In the genomic region with DNA sequence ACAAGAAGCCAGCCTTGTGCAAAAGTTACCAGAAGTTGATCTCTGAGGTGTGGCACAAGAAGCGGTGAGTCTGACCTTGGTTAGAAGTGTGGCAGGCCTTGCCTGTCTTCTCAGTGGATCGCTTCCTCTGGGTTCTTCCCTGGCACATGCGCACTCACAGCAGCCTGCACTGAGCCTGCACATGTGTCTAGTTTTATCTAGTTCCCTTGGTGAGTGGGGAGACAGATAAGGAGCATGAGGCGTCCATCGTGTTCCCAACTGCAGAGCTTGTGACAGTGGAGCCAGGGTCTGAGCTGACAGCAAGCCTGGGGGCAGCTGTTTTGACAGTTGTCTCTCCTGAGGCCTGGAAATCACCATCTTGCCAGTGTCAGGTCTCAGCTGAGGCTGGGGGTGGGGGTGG, we compare ENCODE assay signal across 11 mouse cellular contexts. TPM values are rescaled to one million over a fixed set of nuclear protein-coding genes. Genes with fewer than 3 reads are reported as not detected.
DNase-seq lines count a peak whose midpoint lies in the region; ATAC-seq and TF ChIP-seq lines count a peak whose summit lies in the region.
"Had no signal": no experiment of that assay in that cellular context is flagged by ENCODE, and none has a peak within 500 bp of the region (broad histone marks: within the 10 kb centered on the region; RNA-seq: fewer than 3 reads in every experiment).

No protein-coding gene starts in this region.

- TF ChIP-seq CTCF in intestine, postnatal 0 days (IDR thresholded peaks at IDR 0.05; ENCODE audit: low read depth), result no peak
- TF ChIP-seq CTCF in midbrain, postnatal 0 days (IDR thresholded peaks at IDR 0.05), result no peak

- no peaks in the 10 kb centered on the region for H3K9me3 ChIP-seq in intestine, embryonic 16.5 days (ENCODE audit: control insufficient read depth, low read length)
- H3K9me3 ChIP-seq in intestine, postnatal 0 days (ENCODE audit: control insufficient read depth), result no peaks in the 10 kb centered on the region
- no peaks in the 10 kb centered on the region for H3K9me3 ChIP-seq in heart, embryonic 15.5 days (replicated peaks)
- no peaks in the 10 kb centered on the region for H3K9me3 ChIP-seq in midbrain, postnatal 0 days (ENCODE audit: low read length)
- no peaks in the 10 kb centered on the region for H3K9me3 ChIP-seq in forebrain, embryonic 14.5 days (replicated peaks; ENCODE audit: control insufficient read depth, low read length)
- H3K9me3 ChIP-seq: embryonic facial prominence, embryonic 12.5 days; hindbrain, embryonic 15.5 days had no signal

- DNase-seq in c-Kit-negative CD71-positive TER-119-positive erythroid progenitor cells, embryonic 14.5 days (ENCODE audit: low read depth, low spot score), result peak; percentile 56
- no peak for DNase-seq in midbrain, postnatal 0 days (ENCODE audit: low spot score)
- no peak for DNase-seq in forebrain, embryonic 14.5 days (ENCODE audit: low spot score)
- DNase-seq: adrenal gland, postnatal 10 days had no signal

- 0 out of 2 replicates have a peak, but pooled peaks cover 12% of the 10 kb centered on the region for H3K36me3 ChIP-seq in intestine, embryonic 16.5 days (ENCODE audit: control insufficient read depth, insufficient read depth, low read length)
- peaks cover 46% of the 10 kb centered on the region; the same call in 1 of the 2 replicates for H3K36me3 ChIP-seq in intestine, postnatal 0 days (ENCODE audit: control insufficient read depth, insufficient read depth)
- peaks cover 70% of the 10 kb centered on the region for H3K36me3 ChIP-seq in heart, embryonic 15.5 days
- H3K36me3 ChIP-seq in midbrain, postnatal 0 days (ENCODE audit: insufficient read depth, low read length), result peaks cover 73% of the 10 kb centered on the region
- H3K36me3 ChIP-seq in forebrain, embryonic 14.5 days (ENCODE audit: control insufficient read depth, insufficient read depth, low read length), result peaks cover 68% of the 10 kb centered on the region

- H3K27me3 ChIP-seq in intestine, embryonic 16.5 days (replicated peaks; ENCODE audit: control insufficient read depth, insufficient read depth, low read length), result no peaks in the 10 kb centered on the region
- no peaks in the 10 kb centered on the region for H3K27me3 ChIP-seq in intestine, postnatal 0 days (replicated peaks; ENCODE audit: control insufficient read depth, insufficient read depth, low read length)
- no peaks in the 10 kb centered on the region for H3K27me3 ChIP-seq in heart, embryonic 15.5 days
- no peaks in the 10 kb centered on the region for H3K27me3 ChIP-seq in midbrain, postnatal 0 days (ENCODE audit: insufficient read depth, low read length)
- no peaks in the 10 kb centered on the region for H3K27me3 ChIP-seq in forebrain, embryonic 14.5 days (replicated peaks; ENCODE audit: control insufficient read depth, insufficient read depth, low read length)
- H3K27me3 ChIP-seq: embryonic facial prominence, embryonic 12.5 days; hindbrain, embryonic 15.5 days had no signal

- H3K4me3 ChIP-seq in intestine, embryonic 16.5 days (ENCODE audit: low read length), result no peak overlapping the region
- no peak overlapping the region for H3K4me3 ChIP-seq in intestine, postnatal 0 days (ENCODE audit: low read depth, low read length)
- peak overlapping the region; percentile 13; the same call in 1 of the 2 replicates for H3K4me3 ChIP-seq in heart, embryonic 15.5 days
- no peak overlapping the region for H3K4me3 ChIP-seq in midbrain, postnatal 0 days (ENCODE audit: low read depth, low read length)
- H3K4me3 ChIP-seq in forebrain, embryonic 14.5 days (ENCODE audit: low read depth, low read length), result no peak overlapping the region
- H3K4me3 ChIP-seq: embryonic facial prominence, embryonic 12.5 days; hindbrain, embryonic 15.5 days had no signal

- H3K9ac ChIP-seq in intestine, embryonic 16.5 days (ENCODE audit: low read depth, low read length), result no peak overlapping the region
- H3K9ac ChIP-seq in intestine, postnatal 0 days (ENCODE audit: low read depth, low read length), result no peak overlapping the region
- H3K9ac ChIP-seq in heart, embryonic 15.5 days, result peak overlapping the region; percentile 46; the same call in 1 of the 2 replicates
- H3K9ac ChIP-seq in midbrain, postnatal 0 days (replicated peaks; ENCODE audit: low read length, poor library complexity, severe bottlenecking), result no peak overlapping the region
- H3K9ac ChIP-seq in forebrain, embryonic 14.5 days (ENCODE audit: low read length), result no peak overlapping the region
- H3K9ac ChIP-seq: embryonic facial prominence, embryonic 12.5 days; hindbrain, embryonic 15.5 days had no signal

- no peak overlapping the region for H3K27ac ChIP-seq in intestine, embryonic 16.5 days (ENCODE audit: low read length)
- no peak overlapping the region for H3K27ac ChIP-seq in intestine, postnatal 0 days (ENCODE audit: low read depth, low read length)
- peak overlapping the region; percentile 96 for H3K27ac ChIP-seq in heart, embryonic 15.5 days
- no peak overlapping the region for H3K27ac ChIP-seq in midbrain, postnatal 0 days (ENCODE audit: low read depth, low read length)
- no peak overlapping the region for H3K27ac ChIP-seq in forebrain, embryonic 14.5 days (ENCODE audit: low read depth, low read length)
- H3K27ac ChIP-seq: embryonic facial prominence, embryonic 12.5 days; hindbrain, embryonic 15.5 days had no signal

- no peak overlapping the region for H3K4me2 ChIP-seq in intestine, embryonic 16.5 days (ENCODE audit: low read depth, low read length)
- H3K4me2 ChIP-seq in intestine, postnatal 0 days (replicated peaks; ENCODE audit: low read depth), result no peak overlapping the region
- peak overlapping the region; percentile 47 for H3K4me2 ChIP-seq in heart, embryonic 15.5 days
- H3K4me2 ChIP-seq in midbrain, postnatal 0 days (ENCODE audit: low read depth, low read length, poor library complexity, severe bottlenecking), result no peak overlapping the region
- no peak overlapping the region for H3K4me2 ChIP-seq in forebrain, embryonic 14.5 days (ENCODE audit: low read length)
- H3K4me2 ChIP-seq: embryonic facial prominence, embryonic 12.5 days; hindbrain, embryonic 15.5 days had no signal

- ATAC-seq in intestine, embryonic 16.5 days, result peak; percentile 59; the same call in 1 of the 2 replicates
- ATAC-seq in intestine, postnatal 0 days, result no peak
- ATAC-seq in heart, embryonic 15.5 days (replicated peaks; ENCODE audit: insufficient number of reproducible peaks, insufficient read depth, low FRiP score, low read depth), result peak; percentile 84
- peak; percentile 90 for ATAC-seq in megakaryocyte-erythroid progenitor cell, adult 5-6 weeks (replicated peaks; ENCODE audit: low FRiP score, low TSS enrichment, poor library complexity, severe bottlenecking)
- no peak for ATAC-seq in midbrain, postnatal 0 days (ENCODE audit: low FRiP score)
- ATAC-seq in inflammation-experienced regulatory T-cells, adult 6 months, result no peak
- no peak for ATAC-seq in forebrain, embryonic 14.5 days

- 73% methylated on average over 5 of the region's 5 CpGs for WGBS in intestine, embryonic 16.5 days
- 83% methylated on average over 5 of the region's 5 CpGs for WGBS in intestine, postnatal 0 days
- WGBS in heart, embryonic 15.5 days, result 13% methylated on average over 5 of the region's 5 CpGs
- WGBS in midbrain, postnatal 0 days, result 91% methylated on average over 5 of the region's 5 CpGs
- WGBS in forebrain, embryonic 14.5 days, result 92% methylated on average over 5 of the region's 5 CpGs

- H3K4me1 ChIP-seq in intestine, embryonic 16.5 days (ENCODE audit: control insufficient read depth, insufficient read depth, low read length), result no peaks in the 10 kb centered on the region
- H3K4me1 ChIP-seq in intestine, postnatal 0 days (replicated peaks; ENCODE audit: control insufficient read depth, insufficient read depth, low read length), result no peaks in the 10 kb centered on the region
- H3K4me1 ChIP-seq in heart, embryonic 15.5 days (replicated peaks), result peaks cover 29% of the 10 kb centered on the region
- no peaks in the 10 kb centered on the region for H3K4me1 ChIP-seq in midbrain, postnatal 0 days (ENCODE audit: insufficient read depth, low read length)
- H3K4me1 ChIP-seq in forebrain, embryonic 14.5 days (ENCODE audit: control insufficient read depth, insufficient read depth, low read length), result no peaks in the 10 kb centered on the region
- H3K4me1 ChIP-seq: embryonic facial prominence, embryonic 12.5 days; hindbrain, embryonic 15.5 days had no signal

RNA-seq across cellular contexts. Expression of a gene that starts 24.4 kb away (rescaled TPM):
- polyA plus RNA-seq in intestine, embryonic 16.5 days (2015; fragmentation: Nextera tagmentation; extraction: Ambion mirVana), result 13.7 and 14.5 TPM in 2 replicates
- 4.0 and 5.2 TPM in 2 replicates for polyA plus RNA-seq in intestine, postnatal 0 days (2015; fragmentation: Nextera tagmentation; extraction: Ambion mirVana)
- polyA plus RNA-seq in heart, embryonic 15.5 days (2015; fragmentation: Nextera tagmentation; extraction: Ambion mirVana), result 38.5 and 42.9 TPM in 2 replicates
- total RNA-seq in megakaryocyte-erythroid progenitor cell, adult 5-6 weeks (2014; fragmentation: Nextera tagmentation), result 11.0 and 16.9 TPM in 2 replicates
- 3.2 and 14.1 TPM in 2 replicates for total RNA-seq in megakaryocyte-erythroid progenitor cell, adult 5-6 weeks (2017)
- total RNA-seq in midbrain, postnatal 0 days (2014; rRNA removed), result 36.6 and 41.2 TPM in 2 replicates
- polyA plus RNA-seq in midbrain, postnatal 0 days (2015; fragmentation: Nextera tagmentation; extraction: Ambion mirVana), result 32.5 and 32.8 TPM in 2 replicates
- polyA plus RNA-seq in inflammation-experienced regulatory T-cells, adult 6 months (2017; shearing (Covaris generic)), result 10 to 100 TPM; 11.9 to 27.4 (median 16.7) TPM
- polyA plus RNA-seq in forebrain, embryonic 14.5 days (2014; fragmentation: Nextera tagmentation; extraction: Ambion mirVana), result 18.7 and 27.1 TPM in 2 replicates

RNA-seq across cellular contexts. Expression of a gene that starts 24.4 kb away (rescaled TPM):
- 48.5 and 50.5 TPM in 2 replicates for polyA plus RNA-seq in intestine, embryonic 16.5 days (2015; fragmentation: Nextera tagmentation; extraction: Ambion mirVana)
- polyA plus RNA-seq in intestine, postnatal 0 days (2015; fragmentation: Nextera tagmentation; extraction: Ambion mirVana), result 28.2 and 29.3 TPM in 2 replicates
- polyA plus RNA-seq in heart, embryonic 15.5 days (2015; fragmentation: Nextera tagmentation; extraction: Ambion mirVana), result 33.3 and 38.4 TPM in 2 replicates
- 37.7 and 46.7 TPM in 2 replicates for total RNA-seq in megakaryocyte-erythroid progenitor cell, adult 5-6 weeks (2014; fragmentation: Nextera tagmentation)
- 70.5 and 93.3 TPM in 2 replicates for total RNA-seq in megakaryocyte-erythroid progenitor cell, adult 5-6 weeks (2017)
- total RNA-seq in midbrain, postnatal 0 days (2014; rRNA removed), result 34.8 and 41.7 TPM in 2 replicates
- polyA plus RNA-seq in midbrain, postnatal 0 days (2015; fragmentation: Nextera tagmentation; extraction: Ambion mirVana), result 86.7 and 93.1 TPM in 2 replicates
- polyA plus RNA-seq in inflammation-experienced regulatory T-cells, adult 6 months (2017; shearing (Covaris generic)), result 100 to 1,000 TPM in 1 of 3 experiments, 10 to 100 TPM in 2; 67.1 to 103 (median 93.7) TPM
- polyA plus RNA-seq in forebrain, embryonic 14.5 days (2014; fragmentation: Nextera tagmentation; extraction: Ambion mirVana), result 60.1 and 67.6 TPM in 2 replicates

RNA-seq across cellular contexts. Expression of a gene that starts 38.7 kb away (rescaled TPM):
- polyA plus RNA-seq in intestine, embryonic 16.5 days (2015; fragmentation: Nextera tagmentation; extraction: Ambion mirVana), result 85.1 and 87.2 TPM in 2 replicates
- 90.3 and 95.4 TPM in 2 replicates for polyA plus RNA-seq in intestine, postnatal 0 days (2015; fragmentation: Nextera tagmentation; extraction: Ambion mirVana)
- 45.9 and 49.4 TPM in 2 replicates for polyA plus RNA-seq in heart, embryonic 15.5 days (2015; fragmentation: Nextera tagmentation; extraction: Ambion mirVana)
- 22.3 and 28.1 TPM in 2 replicates for total RNA-seq in megakaryocyte-erythroid progenitor cell, adult 5-6 weeks (2014; fragmentation: Nextera tagmentation)
- total RNA-seq in megakaryocyte-erythroid progenitor cell, adult 5-6 weeks (2017), result 28.3 and 46.0 TPM in 2 replicates
- 68.9 and 88.7 TPM in 2 replicates for total RNA-seq in midbrain, postnatal 0 days (2014; rRNA removed)
- polyA plus RNA-seq in midbrain, postnatal 0 days (2015; fragmentation: Nextera tagmentation; extraction: Ambion mirVana), result 90.3 and 95.4 TPM in 2 replicates
- polyA plus RNA-seq in inflammation-experienced regulatory T-cells, adult 6 months (2017; shearing (Covaris generic)), result 10 to 100 TPM; 60.5 to 73.3 (median 72.6) TPM
- polyA plus RNA-seq in forebrain, embryonic 14.5 days (2014; fragmentation: Nextera tagmentation; extraction: Ambion mirVana), result 91.6 and 95.4 TPM in 2 replicates

RNA-seq across cellular contexts. Expression of a gene that starts 53.7 kb away (rescaled TPM):
- 20.9 and 21.7 TPM in 2 replicates for polyA plus RNA-seq in intestine, embryonic 16.5 days (2015; fragmentation: Nextera tagmentation; extraction: Ambion mirVana)
- 13.3 and 14.6 TPM in 2 replicates for polyA plus RNA-seq in intestine, postnatal 0 days (2015; fragmentation: Nextera tagmentation; extraction: Ambion mirVana)
- polyA plus RNA-seq in heart, embryonic 15.5 days (2015; fragmentation: Nextera tagmentation; extraction: Ambion mirVana), result 20.4 and 25.0 TPM in 2 replicates
- 37.2 and 49.8 TPM in 2 replicates for total RNA-seq in megakaryocyte-erythroid progenitor cell, adult 5-6 weeks (2014; fragmentation: Nextera tagmentation)
- 43.3 and 46.5 TPM in 2 replicates for total RNA-seq in megakaryocyte-erythroid progenitor cell, adult 5-6 weeks (2017)
- total RNA-seq in midbrain, postnatal 0 days (2014; rRNA removed), result 27.1 and 28.3 TPM in 2 replicates
- 16.4 and 17.0 TPM in 2 replicates for polyA plus RNA-seq in midbrain, postnatal 0 days (2015; fragmentation: Nextera tagmentation; extraction: Ambion mirVana)
- polyA plus RNA-seq in inflammation-experienced regulatory T-cells, adult 6 months (2017; shearing (Covaris generic)), result 10 to 100 TPM; 15.6 to 26.9 (median 22.2) TPM
- polyA plus RNA-seq in forebrain, embryonic 14.5 days (2014; fragmentation: Nextera tagmentation; extraction: Ambion mirVana), result 24.9 and 25.2 TPM in 2 replicates

Comparison
In these comparisons a context has a peak if more than half of its experiments do, and no peak if none do; other contexts are left out.
1. ATAC-seq: peak in intestine, embryonic 16.5 days (single experiment), heart, embryonic 15.5 days (single experiment) and megakaryocyte-erythroid progenitor cell, adult 5-6 weeks (single experiment); none in intestine, postnatal 0 days (single experiment), midbrain, postnatal 0 days (single experiment), inflammation-experienced regulatory T-cells, adult 6 months (single experiment) and forebrain, embryonic 14.5 days (single experiment).